Mouse (Mus musculus) A20 (cell line): Measurements from ENCODE around the gene Aatk.

Experiments used
- DNase-seq: peaks from one replicate; pipeline ENCODE4 v3.0.0-alpha.2; 2011; ENCODE audit warnings: low read depth, low spot score

Aatk gene

GRCm38 (mm10) chr11:119989115-119989564, 57.8 kb downstream of the Aatk start:
- DNase-seq = no peak

DNA sequence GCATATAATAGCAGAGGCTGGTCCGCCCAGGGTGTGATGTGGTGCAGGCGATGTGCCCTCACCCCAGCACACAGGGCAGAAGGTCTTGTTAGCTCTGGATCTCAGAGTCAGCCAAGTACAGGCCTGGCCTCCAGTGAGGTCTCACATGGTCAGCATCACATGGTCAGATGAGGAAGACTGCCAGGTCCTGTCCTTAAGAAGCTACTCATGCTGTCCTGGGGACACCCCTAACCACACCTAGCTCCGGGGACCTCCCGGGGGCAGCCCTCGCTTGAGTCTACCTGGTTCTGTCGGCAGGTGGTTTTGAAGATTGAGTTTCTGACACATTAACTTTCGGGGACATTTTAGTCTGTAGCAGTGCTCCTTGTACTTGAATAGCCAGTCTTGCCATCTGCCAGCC, 58.6 kb downstream of the Aatk start:
- DNase-seq = peak; percentile 8

DNA sequence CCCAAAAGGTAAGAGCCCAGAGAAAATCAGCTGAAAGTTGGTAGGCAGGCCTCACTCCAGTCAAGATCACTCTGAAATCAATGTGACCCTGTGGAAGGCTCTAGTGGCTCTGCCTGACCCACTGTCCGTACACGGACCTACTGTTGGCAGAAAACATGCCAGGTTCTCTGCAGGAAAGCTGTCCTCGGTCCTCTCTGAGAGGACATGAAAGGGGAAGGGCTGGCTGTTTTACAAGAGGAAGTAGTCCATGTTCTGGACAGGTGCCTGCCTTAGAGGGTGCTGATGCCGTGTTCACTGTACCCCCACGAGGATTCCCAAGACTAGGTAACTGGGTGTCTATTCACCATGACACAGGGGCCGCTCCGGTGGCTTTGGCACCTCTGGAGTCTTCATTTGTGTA, 59.1 kb downstream of the Aatk start:
- DNase-seq = peak; percentile 42

- no peak for DNase-seq
Observed at GRCm38 (mm10) chr11:119986751-119987425, 60.1 kb downstream of the Aatk start.

DNA sequence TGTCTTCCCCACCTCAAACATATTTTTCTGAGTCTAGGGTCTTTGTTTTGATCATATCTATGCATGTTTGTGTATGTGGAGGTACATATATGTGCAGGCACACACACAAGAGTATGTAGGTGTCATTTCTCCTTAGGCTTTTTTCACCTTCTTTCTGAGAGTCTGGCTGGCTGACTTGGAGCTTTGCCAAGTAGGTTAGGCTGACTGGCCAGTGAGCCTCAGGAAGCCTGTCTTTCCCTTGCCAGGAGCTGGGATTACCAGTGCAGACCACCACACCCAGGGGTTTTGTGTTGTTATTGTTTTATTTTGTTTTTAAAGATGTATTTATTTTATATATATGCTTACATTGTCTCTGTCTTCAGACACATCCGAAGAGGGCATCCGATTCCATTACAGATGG, 63.8 kb downstream of the Aatk start:
- DNase-seq = no peak

- no peak for DNase-seq
Observed at GRCm38 (mm10) chr11:119982236-119982635, 64.7 kb downstream of the Aatk start.

DNA sequence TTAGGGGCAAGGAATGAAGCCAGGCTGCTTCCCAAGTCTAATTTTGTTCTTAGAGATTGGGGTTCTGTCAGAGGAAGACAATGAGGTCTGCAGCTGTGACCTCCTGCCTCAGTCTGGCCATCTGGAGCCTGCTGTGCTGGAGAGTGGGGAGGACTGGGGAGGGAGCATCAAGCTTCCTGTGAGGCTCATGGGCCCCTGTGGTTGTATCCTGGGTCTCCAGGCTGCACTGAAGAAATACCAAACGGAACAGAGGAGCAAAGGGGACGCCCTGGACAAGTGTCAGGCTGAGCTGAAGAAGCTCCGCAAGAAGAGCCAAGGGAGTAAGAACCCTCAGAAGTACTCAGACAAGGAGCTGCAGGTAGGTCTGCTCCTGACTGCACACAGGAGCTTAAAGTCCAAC, 65.2 kb downstream of the Aatk start:
- DNase-seq = no peak

GRCm38 (mm10) chr11:119979596-119980385, 67.2 kb downstream of the Aatk start:
- DNase-seq = no peak

- DNase-seq = no peak
Observed at GRCm38 (mm10) chr11:119978701-119979100, 68.3 kb downstream of the Aatk start.

DNA sequence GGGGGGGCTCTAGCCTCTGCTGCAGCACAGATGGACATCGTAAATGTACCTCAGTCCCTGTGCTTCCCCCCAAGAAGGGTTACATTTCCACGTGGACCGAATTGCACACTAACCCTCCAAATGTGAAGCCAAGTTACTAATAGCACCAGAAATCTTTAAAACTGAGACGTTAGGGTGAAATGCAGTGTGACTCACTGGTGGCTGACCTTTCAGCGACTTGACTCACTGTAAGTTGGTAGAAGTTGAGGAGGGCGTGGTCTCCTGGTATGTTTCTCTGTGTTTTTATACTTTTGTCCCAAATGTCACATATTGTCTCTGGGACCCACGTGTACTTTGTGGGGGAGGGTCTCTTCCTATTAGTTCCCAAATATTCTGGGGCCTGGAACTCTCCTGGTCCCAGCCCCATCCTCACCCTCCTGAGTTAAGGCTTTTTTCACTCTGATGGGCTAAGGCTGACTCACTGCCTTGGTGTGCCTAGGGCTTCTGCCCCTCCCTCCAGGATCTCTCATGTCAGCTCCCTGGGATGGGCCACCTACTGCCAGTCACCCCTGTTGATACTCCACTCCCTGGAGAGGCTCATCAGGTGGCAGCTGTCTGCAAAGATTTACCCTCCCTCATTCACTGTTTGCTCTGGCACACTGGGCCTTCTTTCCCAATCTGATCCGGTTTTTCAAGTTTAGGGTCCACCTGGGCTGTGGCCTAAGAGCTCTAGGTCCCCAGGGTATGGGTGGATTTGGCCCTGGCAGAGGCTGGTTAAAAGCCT, 71.0 kb downstream of the Aatk start:
- DNase-seq = no peak

GRCm38 (mm10) chr11:119973789-119974188, 73.2 kb downstream of the Aatk start:
- no peak for DNase-seq

DNA sequence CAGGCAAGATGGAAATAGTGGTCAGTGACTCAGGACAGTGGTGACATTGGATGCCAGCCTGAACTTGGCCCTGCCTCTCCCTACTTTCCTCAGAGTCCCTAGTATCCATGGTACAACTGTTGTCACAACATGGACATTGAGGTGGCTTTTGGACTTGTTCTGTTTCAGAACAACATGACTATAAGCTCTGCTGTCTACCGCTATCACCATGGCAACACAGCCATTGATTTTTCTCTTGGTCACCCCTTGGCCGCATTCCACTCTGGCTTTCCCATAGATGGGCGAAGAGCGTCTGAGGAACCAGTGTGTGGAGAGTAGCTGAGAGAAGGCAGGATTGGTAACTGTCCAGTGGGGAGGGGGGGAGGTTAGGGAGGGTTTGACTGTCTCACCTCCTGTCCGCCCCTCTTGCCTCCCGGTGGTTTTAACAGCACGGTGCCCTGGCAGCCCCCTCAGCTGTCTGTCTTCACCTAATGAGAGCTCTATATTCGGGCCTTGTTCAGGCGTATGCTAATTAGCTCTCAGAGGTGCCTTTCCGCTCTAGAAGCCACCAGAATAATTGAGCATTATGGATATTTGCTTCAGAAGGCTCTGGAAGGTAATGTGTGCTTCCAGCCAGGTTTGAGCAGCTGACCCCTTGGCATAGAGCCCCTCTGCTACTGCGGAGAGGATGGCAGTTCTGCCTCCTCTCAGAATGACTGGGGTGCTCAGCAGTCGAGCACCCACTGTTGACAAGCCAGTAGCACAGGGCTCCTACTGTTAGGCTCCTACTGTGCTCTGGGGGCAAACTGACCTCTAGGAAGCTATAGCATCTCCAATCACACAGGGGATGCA, 76.7 kb downstream of the Aatk start:
- DNase-seq = no peak

DNA sequence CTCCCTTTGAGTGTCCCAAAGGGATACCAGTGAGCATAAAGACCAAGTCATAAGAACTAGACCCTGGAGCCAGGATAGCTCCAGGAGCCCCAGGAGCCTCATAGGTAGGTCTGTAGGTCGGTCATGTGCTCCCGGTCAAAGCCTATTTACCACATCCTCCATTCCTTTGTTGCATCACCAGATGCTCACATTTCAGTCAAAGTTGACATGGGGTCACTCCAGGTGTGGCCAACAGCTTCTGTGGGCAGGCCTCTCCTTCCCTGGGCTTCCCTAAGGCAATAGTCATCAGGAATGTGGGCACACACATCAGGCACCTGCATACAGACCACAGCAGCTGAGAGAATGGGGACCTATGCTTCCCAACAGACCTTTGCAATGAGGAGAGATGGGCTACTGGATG, 79.1 kb downstream of the Aatk start:
- DNase-seq = no peak

- no peak for DNase-seq
Observed at GRCm38 (mm10) chr11:119967401-119967800, 79.6 kb downstream of the Aatk start.

DNA sequence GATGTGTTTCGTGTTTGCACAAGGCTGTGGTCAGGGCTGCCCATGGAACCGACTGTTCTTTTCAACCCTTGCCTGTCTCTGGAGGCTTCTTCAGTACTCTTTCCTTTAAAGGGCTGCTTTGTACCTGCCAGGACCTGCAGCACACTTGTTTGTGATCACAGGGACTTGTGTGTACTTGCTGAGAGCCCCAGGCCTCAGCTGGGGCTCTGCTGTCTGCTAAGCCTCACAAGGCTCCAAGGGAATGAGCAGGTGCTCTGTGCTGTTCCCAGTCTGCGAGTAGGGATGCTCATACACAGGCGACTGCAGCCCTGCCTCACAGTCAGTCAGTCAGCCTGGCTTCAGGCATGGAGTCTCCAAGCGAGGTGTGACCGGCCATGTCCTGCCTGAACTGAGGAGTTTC, 80.7 kb downstream of the Aatk start:
- no peak for DNase-seq

GRCm38 (mm10) chr11:119965053-119965452, 81.9 kb downstream of the Aatk start:
- DNase-seq = no peak

DNA sequence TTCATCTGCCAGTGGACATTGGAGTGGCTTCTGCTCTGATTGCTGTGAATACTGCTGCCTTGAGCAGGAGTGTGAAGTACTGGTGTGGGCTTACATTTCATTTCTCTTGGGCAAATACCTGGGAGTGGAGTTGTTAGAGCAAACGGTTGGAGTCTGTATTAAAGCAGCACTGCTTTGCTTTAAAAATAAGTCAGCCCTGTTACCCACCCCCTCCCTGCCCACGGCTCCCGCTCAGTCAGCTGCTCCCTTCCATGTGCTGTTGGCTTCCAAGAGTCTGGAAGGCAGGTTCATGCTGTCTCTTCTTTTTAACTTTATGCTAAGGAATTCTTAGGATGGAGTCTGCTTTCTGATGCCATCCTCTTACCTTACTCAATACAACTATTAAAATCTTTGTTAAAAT, 85.5 kb downstream of the Aatk start:
- DNase-seq = no peak

GRCm38 (mm10) chr11:119960671-119961070, 86.3 kb downstream of the Aatk start:
- no peak for DNase-seq

DNA sequence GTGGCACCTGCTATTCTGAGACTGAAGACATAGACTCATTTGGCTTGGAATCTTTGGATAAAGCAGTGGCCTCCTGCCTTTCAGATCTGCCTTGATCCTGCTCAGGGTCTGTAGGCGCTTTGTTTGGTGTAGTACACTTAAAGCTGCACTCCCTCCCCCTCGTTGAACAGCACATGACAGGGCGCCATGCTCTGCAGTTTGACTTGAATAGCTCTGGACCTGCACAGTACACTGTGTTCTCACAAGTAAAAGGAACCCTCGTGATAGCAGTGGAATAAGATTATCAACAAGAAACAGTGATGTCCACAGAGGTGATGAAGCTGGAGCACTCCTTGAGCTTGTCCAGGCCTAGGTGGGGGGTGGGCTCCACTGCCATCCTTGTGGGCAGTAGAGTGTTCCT, 87.3 kb downstream of the Aatk start:
- DNase-seq = no peak

- DNase-seq = no peak
Observed at GRCm38 (mm10) chr11:119958856-119959255, 88.1 kb downstream of the Aatk start.
